In the genomic region with DNA sequence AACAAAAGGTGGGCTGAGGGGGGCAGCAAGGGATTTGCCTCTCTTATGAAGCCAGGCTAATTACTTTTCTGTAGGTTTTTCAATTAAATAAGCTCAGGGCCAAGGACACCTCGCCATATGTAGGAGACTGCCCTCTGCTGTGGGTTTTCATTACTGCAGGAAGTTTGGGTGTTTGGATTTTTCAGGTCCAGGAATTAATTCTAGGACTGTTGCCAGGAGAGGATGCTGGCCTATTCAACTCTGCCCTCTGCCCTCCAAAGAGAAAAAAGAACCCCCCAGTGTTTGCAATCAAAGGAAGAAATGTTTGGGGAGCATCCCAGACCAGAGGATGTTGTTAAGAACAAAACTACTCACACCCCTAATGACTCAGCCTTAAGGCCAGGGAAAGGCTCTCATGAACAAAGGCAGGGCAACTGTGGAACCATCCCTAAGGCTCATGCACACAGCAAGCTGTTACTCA, we compare ENCODE assay signal across 8 mouse cellular contexts. TPM values are rescaled to one million over a fixed set of nuclear protein-coding genes. Genes with fewer than 3 reads are reported as not detected.
DNase-seq lines count a peak whose midpoint lies in the region; ATAC-seq lines count a peak whose summit lies in the region.

No protein-coding gene starts in this region.

- H3K4me2 ChIP-seq in kidney, embryonic 15.5 days = no peak overlapping the region
- no peak overlapping the region for H3K4me2 ChIP-seq in limb, embryonic 11.5 days (ENCODE audit: low read depth, severe bottlenecking)
- no peak overlapping the region for H3K4me2 ChIP-seq in neural tube, embryonic 14.5 days (ENCODE audit: low read depth, low read length)

- 11% methylated on average over 1 of the region's 1 CpGs for WGBS in heart, embryonic 10.5 days
- whole genome bisulfite sequencing in kidney, embryonic 15.5 days = 0% methylated on average over 1 of the region's 1 CpGs
- 6% methylated on average over 1 of the region's 1 CpGs for WGBS in limb, embryonic 11.5 days
- 0% methylated on average over 1 of the region's 1 CpGs for WGBS in neural tube, embryonic 14.5 days

- H3K36me3 ChIP-seq in heart, embryonic 10.5 days = no peaks in the 10 kb centered on the region
- H3K36me3 ChIP-seq in kidney, embryonic 15.5 days = no peaks in the 10 kb centered on the region
- H3K36me3 ChIP-seq in limb, embryonic 11.5 days (ENCODE audit: control insufficient read depth, insufficient read depth, low read length) = no peaks in the 10 kb centered on the region
- no peaks in the 10 kb centered on the region for H3K36me3 ChIP-seq in neural tube, embryonic 14.5 days (ENCODE audit: control insufficient read depth, insufficient read depth, low read length)

- no peak overlapping the region for H3K27ac ChIP-seq in heart, embryonic 10.5 days
- H3K27ac ChIP-seq in kidney, embryonic 15.5 days = peak overlapping the region; percentile 22; the same call in 1 of the 2 replicates
- no peak overlapping the region for H3K27ac ChIP-seq in limb, embryonic 11.5 days (replicated peaks; ENCODE audit: low read depth, low read length)
- H3K27ac ChIP-seq in neural tube, embryonic 14.5 days (ENCODE audit: low read depth, low read length) = peak overlapping the region; percentile 46

- no peaks in the 10 kb centered on the region for H3K27me3 ChIP-seq in heart, embryonic 10.5 days (ENCODE audit: insufficient read depth, poor library complexity, severe bottlenecking)
- no peaks in the 10 kb centered on the region for H3K27me3 ChIP-seq in kidney, embryonic 15.5 days
- no peaks in the 10 kb centered on the region for H3K27me3 ChIP-seq in limb, embryonic 11.5 days (ENCODE audit: control insufficient read depth, insufficient read depth, low read length)
- no peaks in the 10 kb centered on the region for H3K27me3 ChIP-seq in neural tube, embryonic 14.5 days (ENCODE audit: control insufficient read depth, insufficient read depth, low read length)

- intact Hi-C loops in gastrocnemius, postnatal 36 days (cut with DNase I) = no loop called here

- no peak overlapping the region for H3K4me3 ChIP-seq in heart, embryonic 10.5 days
- no peak overlapping the region for H3K4me3 ChIP-seq in kidney, embryonic 15.5 days (replicated peaks)
- no peak overlapping the region for H3K4me3 ChIP-seq in limb, embryonic 11.5 days (ENCODE audit: low read depth, low read length)
- no peak overlapping the region for H3K4me3 ChIP-seq in neural tube, embryonic 14.5 days (ENCODE audit: low read depth, low read length)

- H3K9ac ChIP-seq in kidney, embryonic 15.5 days = no peak overlapping the region
- no peak overlapping the region for H3K9ac ChIP-seq in limb, embryonic 11.5 days (ENCODE audit: low read length)
- no peak overlapping the region for H3K9ac ChIP-seq in neural tube, embryonic 14.5 days (replicated peaks; ENCODE audit: low read depth, low read length)

- no peak for ATAC-seq in kidney, embryonic 15.5 days (replicated peaks; ENCODE audit: low FRiP score)
- no peak for ATAC-seq in limb, embryonic 11.5 days (ENCODE audit: insufficient number of reproducible peaks, low FRiP score, low TSS enrichment, low read depth)
- ATAC-seq in neural tube, embryonic 14.5 days (ENCODE audit: low read depth) = no peak; the same call in 1 of the 2 replicates
- ATAC-seq in megakaryocyte-erythroid progenitor cell, adult 5-6 weeks (replicated peaks; ENCODE audit: low FRiP score, low TSS enrichment, poor library complexity, severe bottlenecking) = no peak

- H3K9me3 ChIP-seq in heart, embryonic 10.5 days = no peaks in the 10 kb centered on the region
- no peaks in the 10 kb centered on the region for H3K9me3 ChIP-seq in kidney, embryonic 15.5 days (replicated peaks)
- H3K9me3 ChIP-seq in limb, embryonic 11.5 days (ENCODE audit: control insufficient read depth, low read length) = no peaks in the 10 kb centered on the region
- no peaks in the 10 kb centered on the region for H3K9me3 ChIP-seq in neural tube, embryonic 14.5 days (ENCODE audit: control insufficient read depth, low read length)

- H3K4me1 ChIP-seq in heart, embryonic 10.5 days = peaks cover 10% of the 10 kb centered on the region; the same call in 1 of the 2 replicates
- H3K4me1 ChIP-seq in kidney, embryonic 15.5 days = peaks cover 17% of the 10 kb centered on the region
- H3K4me1 ChIP-seq in limb, embryonic 11.5 days (ENCODE audit: control insufficient read depth, insufficient read depth, low read length) = no peaks in the 10 kb centered on the region; the same call in 1 of the 2 replicates
- H3K4me1 ChIP-seq in neural tube, embryonic 14.5 days (ENCODE audit: control insufficient read depth, insufficient read depth, low read length) = peaks cover 15% of the 10 kb centered on the region; the same call in 1 of the 2 replicates

- peak; percentile 95 for DNase-seq in heart, adult 11 months
- DNase-seq in heart, embryonic 10.5 days (ENCODE audit: low spot score) = no peak
- DNase-seq in cerebellum, postnatal 25 days = peak; percentile 68 to 83
- peak; percentile 18 to 38 for DNase-seq in gastrocnemius, postnatal 36 days
- peak; percentile 72 for DNase-seq in limb, embryonic 11.5 days (ENCODE audit: low spot score)

RNA-seq across cellular contexts. Expression of gene Prickle2, which starts 40.4 kb away (rescaled TPM):
- polyA plus RNA-seq in heart, embryonic 10.5 days (2016; fragmentation: Nextera tagmentation; extraction: Ambion mirVana) = 5.8 and 6.6 TPM in 2 replicates
- 1 to 10 TPM; 1.6 to 1.9 TPM for total RNA-seq in gastrocnemius, postnatal 36 days (2021)
- polyA plus RNA-seq in kidney, embryonic 15.5 days (2015; fragmentation: Nextera tagmentation; extraction: Ambion mirVana) = 6.1 and 7.6 TPM in 2 replicates
- polyA plus RNA-seq in limb, embryonic 11.5 days (2014; fragmentation: Nextera tagmentation; extraction: Ambion mirVana) = 5.0 and 5.9 TPM in 2 replicates
- 25.4 and 25.5 TPM in 2 replicates for polyA plus RNA-seq in neural tube, embryonic 14.5 days (2014; fragmentation: Nextera tagmentation; extraction: Ambion mirVana)
- not detected in 2 replicates for total RNA-seq in megakaryocyte-erythroid progenitor cell, adult 5-6 weeks (2014; fragmentation: Nextera tagmentation)
- not detected in 2 replicates for total RNA-seq in megakaryocyte-erythroid progenitor cell, adult 5-6 weeks (2017)

Comparison
In these comparisons a context has a peak if more than half of its experiments do, and no peak if none do; other contexts are left out.
1. H3K27ac ChIP-seq: peak in kidney, embryonic 15.5 days (single experiment) and neural tube, embryonic 14.5 days (single experiment); none in heart, embryonic 10.5 days (single experiment) and limb, embryonic 11.5 days (single experiment).